Mouse (Mus musculus) lung, embryonic 16.5 days (tissue): ENCODE data around the gene Phf21a. TPM values are rescaled to one million over a fixed set of nuclear protein-coding genes. Genes with fewer than 3 reads are reported as not detected.
A peak's percentile ranks its signal among the peaks of the same experiment; 100 is the strongest.

Source experiments
- ATAC-seq: fragments of 200-750 bp; cut with Nextera tagmentation; 2 replicates; pipeline ENCODE4 v1.8.0; 2017; ENCODE audit warnings: low read depth, mild to moderate bottlenecking, moderate library complexity
- H3K27ac ChIP-seq: fragments of 300-500 bp; sonication (generic); 2 replicates; pipeline ENCODE4 v1.5.1; 2014; ENCODE audit warnings: mild to moderate bottlenecking, control low read depth, low read length
- H3K27me3 ChIP-seq: fragments of 300-500 bp; sonication (generic); 2 replicates; pipeline ENCODE4 v1.6.1; 2014; ENCODE audit warnings: low read depth, low read length, mixed read lengths; ENCODE audit not compliant: control insufficient read depth, insufficient read depth
- H3K36me3 ChIP-seq: fragments of 300-500 bp; sonication (generic); 2 replicates; pipeline ENCODE4 v1.6.1; 2014; ENCODE audit warnings: low read length; ENCODE audit not compliant: control insufficient read depth, insufficient read depth
- H3K4me1 ChIP-seq: fragments of 300-500 bp; sonication (generic); replicated peaks from 2 replicates; pipeline ENCODE4 v1.6.1; 2014; ENCODE audit warnings: low read length, mixed read lengths; ENCODE audit not compliant: control insufficient read depth, insufficient read depth
- H3K4me2 ChIP-seq: fragments of 300-500 bp; sonication (generic); 2 replicates; pipeline ENCODE4 v1.6.1; 2014; ENCODE audit warnings: low read depth, low read length, control low read depth
- H3K4me3 ChIP-seq: fragments of 300-500 bp; sonication (generic); 2 replicates; pipeline ENCODE4 v1.5.1; 2014; ENCODE audit warnings: mild to moderate bottlenecking, low read length, control low read depth
- H3K9ac ChIP-seq: fragments of 300-500 bp; sonication (generic); 2 replicates; pipeline ENCODE4 v1.6.1; 2014; ENCODE audit warnings: low read length, control low read depth
- H3K9me3 ChIP-seq: fragments of 300-500 bp; sonication (generic); 2 replicates; pipeline ENCODE4 v1.6.1; 2016; ENCODE audit warnings: low read length; ENCODE audit not compliant: control insufficient read depth
- WGBS: fragments of 180-500 bp; shearing (Covaris S2); extraction: QIAGEN DNeasy Blood & Tissue Kit; methylation state at CpG from one replicate; pipeline ENCODE4 v1.1.7; 2014; 5-methylcytosine and 5-hydroxymethylcytosine counted together
- polyA plus RNA-seq: library from polyadenylated mRNA; unstranded; fragments of >200 nt; fragmentation: Nextera tagmentation; extraction: Ambion mirVana; gene quantifications from 2 replicates; pipeline ENCODE4 v1.2.1, GENCODE M21; 2015

The Phf21a gene
- polyA plus RNA-seq, 1 experiment from 2014 or later: 31.4 TPM

GRCm38 (mm10) chr2:92058469-92058868 lies 34.4 kb upstream of the Phf21a start:
- H3K27me3 ChIP-seq: peaks cover 27% of the 10 kb centered on the region
- H3K4me3 ChIP-seq: peak overlapping the region; percentile 66
- H3K4me1 ChIP-seq: peaks cover 20% of the 10 kb centered on the region
- no peaks in the 10 kb centered on the region for H3K9me3 ChIP-seq
- H3K4me2 ChIP-seq: peak overlapping the region; percentile 100
- peak overlapping the region; percentile 66 for H3K9ac ChIP-seq
- WGBS: under 1% methylated on average over 29 of the region's 29 CpGs
- no peaks in the 10 kb centered on the region for H3K36me3 ChIP-seq
- ATAC-seq: peak; percentile 59
- H3K27ac ChIP-seq: no peak overlapping the region

GRCm38 (mm10) chr2:92058936-92059335 lies 34.0 kb upstream of the Phf21a start:
- H3K4me2 ChIP-seq: peak overlapping the region; percentile 100
- H3K27me3 ChIP-seq: peaks cover 27% of the 10 kb centered on the region
- H3K9ac ChIP-seq: peak overlapping the region; percentile 66
- H3K4me1 ChIP-seq: peaks cover 20% of the 10 kb centered on the region
- WGBS: 4% methylated on average over 11 of the region's 11 CpGs
- H3K36me3 ChIP-seq: no peaks in the 10 kb centered on the region
- ATAC-seq: no peak
- H3K9me3 ChIP-seq: no peaks in the 10 kb centered on the region
- H3K27ac ChIP-seq: no peak overlapping the region
- H3K4me3 ChIP-seq: peak overlapping the region; percentile 66

- H3K4me1 ChIP-seq: peaks cover 20% of the 10 kb centered on the region
- H3K27ac ChIP-seq: no peak overlapping the region
- H3K4me3 ChIP-seq: peak overlapping the region; percentile 66
- H3K27me3 ChIP-seq: peaks cover 27% of the 10 kb centered on the region
- WGBS: 0% methylated on average over 60 of the region's 63 CpGs
- peak; percentile 32 for ATAC-seq
- peak overlapping the region; percentile 66 for H3K9ac ChIP-seq
- H3K9me3 ChIP-seq: no peaks in the 10 kb centered on the region
- peak overlapping the region; percentile 100 for H3K4me2 ChIP-seq
- H3K36me3 ChIP-seq: no peaks in the 10 kb centered on the region
Measured at GRCm38 (mm10) chr2:92059481-92060220, 33.3 kb upstream of the Phf21a start.

GRCm38 (mm10) chr2:92060291-92060690 lies 32.6 kb upstream of the Phf21a start:
- Histone ChIP-seq H3K9ac (peak overlapping the region; percentile 66; the same call in 1 of the 2 replicates), H3K4me3 (peak overlapping the region; percentile 66)
- 16% methylated on average over 6 of the region's 6 CpGs for WGBS

GRCm38 (mm10) chr2:92061337-92061736 lies 31.6 kb upstream of the Phf21a start:
- Histone ChIP-seq H3K4me1 (peaks cover 9% of the 10 kb centered on the region), H3K27ac (no peak overlapping the region), H3K4me3 (no peak overlapping the region), H3K4me2 (no peak overlapping the region), H3K27me3 (peaks cover 27% of the 10 kb centered on the region), H3K9ac (no peak overlapping the region), H3K9me3 (no peaks in the 10 kb centered on the region), H3K36me3 (no peaks in the 10 kb centered on the region)
- ATAC-seq: no peak
- WGBS: 74% methylated on average over 5 of the region's 5 CpGs

More at GRCm38 (mm10) chr2:92060291-92060690, 32.6 kb upstream of the Phf21a start:
- Histone ChIP-seq H3K36me3 (no peaks in the 10 kb centered on the region), H3K4me1 (peaks cover 17% of the 10 kb centered on the region), H3K27ac (no peak overlapping the region), H3K9me3 (no peaks in the 10 kb centered on the region), H3K4me2 (peak overlapping the region; percentile 100), H3K27me3 (peaks cover 27% of the 10 kb centered on the region)
- ATAC-seq: no peak

GRCm38 (mm10) chr2:92063106-92063505 lies 29.8 kb upstream of the Phf21a start:
- Histone ChIP-seq H3K36me3 (no peaks in the 10 kb centered on the region), H3K4me2 (no peak overlapping the region), H3K9ac (no peak overlapping the region), H3K27me3 (peaks cover 27% of the 10 kb centered on the region), H3K9me3 (no peaks in the 10 kb centered on the region), H3K4me1 (peaks cover 9% of the 10 kb centered on the region), H3K4me3 (no peak overlapping the region), H3K27ac (no peak overlapping the region)
- ATAC-seq: no peak
- WGBS: 50% methylated on average over 5 of the region's 5 CpGs

GRCm38 (mm10) chr2:92065269-92065888 lies 27.5 kb upstream of the Phf21a start:
- H3K9me3 ChIP-seq: no peaks in the 10 kb centered on the region
- H3K9ac ChIP-seq: no peak overlapping the region
- H3K4me2 ChIP-seq: no peak overlapping the region
- WGBS: 74% methylated on average over 8 of the region's 8 CpGs
- ATAC-seq: no peak
- H3K4me3 ChIP-seq: no peak overlapping the region
- peaks cover 11% of the 10 kb centered on the region; the same call in 1 of the 2 replicates for H3K27me3 ChIP-seq
- H3K36me3 ChIP-seq: no peaks in the 10 kb centered on the region
- no peak overlapping the region for H3K27ac ChIP-seq
- no peaks in the 10 kb centered on the region for H3K4me1 ChIP-seq

- Histone ChIP-seq H3K27me3 (peaks cover 7% of the 10 kb centered on the region; the same call in 1 of the 2 replicates), H3K4me3 (no peak overlapping the region), H3K27ac (no peak overlapping the region), H3K9ac (no peak overlapping the region), H3K9me3 (no peaks in the 10 kb centered on the region), H3K4me2 (no peak overlapping the region), H3K4me1 (no peaks in the 10 kb centered on the region), H3K36me3 (no peaks in the 10 kb centered on the region)
- 41% methylated on average over 6 of the region's 6 CpGs for WGBS
- no peak for ATAC-seq
Measured at GRCm38 (mm10) chr2:92065938-92066337, 27.0 kb upstream of the Phf21a start.

- WGBS: 53% methylated on average over 1 of the region's 1 CpGs
Measured at GRCm38 (mm10) chr2:92066899-92067298, 26.0 kb upstream of the Phf21a start.

More at GRCm38 (mm10) chr2:92066899-92067298, 26.0 kb upstream of the Phf21a start:
- H3K27me3 ChIP-seq: peaks cover 1% of the 10 kb centered on the region; the same call in 1 of the 2 replicates
- no peak overlapping the region for H3K9ac ChIP-seq
- H3K4me2 ChIP-seq: no peak overlapping the region
- H3K4me1 ChIP-seq: no peaks in the 10 kb centered on the region
- no peak overlapping the region for H3K4me3 ChIP-seq
- ATAC-seq: no peak
- no peak overlapping the region for H3K27ac ChIP-seq
- H3K9me3 ChIP-seq: no peaks in the 10 kb centered on the region
- H3K36me3 ChIP-seq: no peaks in the 10 kb centered on the region
